Mouse (Mus musculus) embryo, embryonic 11 days (tissue): ENCODE results near the gene Nmnat3.

ENCODE experiments used
- DNase-seq: peaks from one replicate; pipeline ENCODE4 v3.0.0-alpha.2; 2015

Gene Nmnat3

DNA sequence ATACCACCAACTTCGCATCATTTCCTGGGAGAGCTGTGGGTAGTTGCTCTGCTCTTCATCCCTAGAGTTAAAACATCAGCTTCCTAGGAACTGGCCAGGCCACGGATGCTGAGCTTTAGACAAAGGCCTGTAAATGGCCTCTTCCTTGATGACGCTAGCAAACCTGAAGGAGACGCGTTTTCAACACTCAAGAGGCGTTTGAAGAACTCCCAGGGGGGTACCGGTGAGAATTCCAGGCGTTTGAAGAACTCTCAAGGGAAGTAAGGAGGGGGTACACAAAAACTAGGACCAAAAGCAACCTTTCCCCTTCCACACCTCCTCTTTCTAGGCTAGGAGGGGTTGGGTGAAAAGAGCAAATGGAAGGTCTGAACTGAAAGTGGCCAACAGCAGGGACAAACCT lies 137.1 kb downstream of the Nmnat3 start:
- DNase-seq, result peak; percentile 43

DNA sequence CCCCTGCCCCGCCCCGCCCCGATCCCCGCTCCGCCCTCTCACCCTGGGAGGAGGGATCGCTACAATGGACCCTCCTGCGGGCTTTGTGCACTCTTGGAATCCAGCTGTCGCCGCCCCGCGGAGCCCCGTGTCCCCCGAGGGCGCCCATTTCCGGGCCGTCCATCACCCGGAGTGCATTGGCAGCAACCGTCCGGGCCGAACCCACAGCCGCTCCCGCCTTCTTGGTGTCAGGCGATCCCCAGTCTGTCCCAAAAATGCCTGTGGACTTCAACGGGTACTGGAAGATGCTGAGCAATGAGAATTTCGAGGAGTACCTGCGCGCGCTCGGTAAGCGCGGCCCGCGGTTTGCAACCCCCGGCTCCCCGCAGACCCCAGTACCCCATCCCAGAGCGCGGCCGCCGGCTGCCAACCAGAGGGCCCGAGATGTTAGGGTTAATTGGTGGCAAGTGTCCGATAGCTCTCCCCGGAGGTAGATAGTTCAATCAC lies 137.5 kb downstream of the Nmnat3 start:
- DNase-seq, result peak; percentile 83

DNA sequence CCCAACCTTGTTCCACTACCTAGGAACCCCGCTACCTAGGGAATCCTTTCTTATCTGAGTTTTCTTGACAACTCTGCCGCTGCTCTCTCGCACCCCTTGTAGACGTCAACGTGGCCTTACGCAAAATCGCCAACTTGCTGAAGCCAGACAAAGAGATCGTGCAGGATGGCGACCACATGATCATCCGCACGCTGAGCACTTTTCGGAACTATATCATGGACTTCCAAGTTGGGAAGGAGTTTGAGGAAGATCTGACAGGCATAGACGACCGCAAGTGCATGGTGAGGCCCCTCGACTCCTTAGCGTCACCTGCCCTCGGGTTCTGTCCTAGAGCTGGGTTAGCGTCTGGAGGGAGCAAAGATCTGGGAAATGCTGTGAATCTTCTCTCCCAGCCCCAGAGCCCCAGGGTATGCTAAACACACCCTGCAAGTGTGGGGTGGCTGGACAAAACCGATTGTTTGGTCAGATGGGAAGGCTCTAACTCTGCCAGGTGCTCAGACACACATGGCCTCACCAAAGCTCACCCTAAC lies 138.2 kb downstream of the Nmnat3 start:
- no peak for DNase-seq

DNA sequence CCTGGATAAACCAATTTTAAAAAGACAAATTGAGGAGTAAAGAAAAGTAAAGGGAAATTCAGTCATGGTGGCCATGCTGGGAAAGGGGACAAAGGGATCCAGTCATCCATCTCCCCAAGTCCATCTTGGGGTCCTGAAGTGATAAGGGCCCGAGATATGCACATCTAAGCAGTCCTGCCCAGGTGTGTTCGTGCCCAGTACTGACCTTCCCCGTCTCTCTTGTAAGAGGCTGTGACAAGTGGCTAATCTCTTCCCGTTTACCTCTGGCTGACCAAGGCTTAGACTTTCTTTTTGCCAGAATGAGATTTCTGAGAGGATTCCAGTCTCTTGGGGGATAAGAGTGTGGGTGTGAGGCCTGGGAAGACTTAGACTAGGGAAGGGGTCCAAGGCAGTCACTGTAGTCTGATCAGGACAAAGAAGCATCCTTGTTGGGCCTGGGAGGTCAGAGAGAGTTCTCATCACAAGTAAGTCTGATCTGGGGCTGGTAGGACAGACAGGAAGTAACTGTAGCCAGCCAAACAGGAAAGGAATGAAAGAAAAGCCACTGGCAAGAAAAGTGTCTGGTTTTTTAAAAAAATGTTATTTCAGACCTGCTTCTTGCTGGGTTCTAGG lies 140.8 kb downstream of the Nmnat3 start:
- no peak for DNase-seq

DNA sequence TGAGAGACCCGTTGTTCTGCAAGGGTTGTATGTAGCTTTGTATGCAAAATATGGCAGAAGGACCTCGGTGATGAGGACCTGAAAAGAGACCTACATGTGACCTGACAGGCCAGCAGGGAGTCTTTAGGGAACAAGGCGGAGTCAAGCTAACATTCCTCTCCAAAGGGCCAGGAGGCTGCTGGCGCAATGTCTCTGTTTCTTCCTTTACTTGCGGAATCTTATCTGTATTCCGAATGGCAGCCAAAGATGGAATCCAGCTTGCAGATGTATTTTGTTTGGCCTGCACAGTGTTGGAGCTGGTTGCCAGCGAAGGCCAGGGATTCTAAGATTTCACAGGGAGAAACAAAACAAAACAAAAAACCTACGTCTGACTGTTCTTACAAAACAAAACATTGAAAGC lies 141.5 kb downstream of the Nmnat3 start:
- no peak for DNase-seq

DNA sequence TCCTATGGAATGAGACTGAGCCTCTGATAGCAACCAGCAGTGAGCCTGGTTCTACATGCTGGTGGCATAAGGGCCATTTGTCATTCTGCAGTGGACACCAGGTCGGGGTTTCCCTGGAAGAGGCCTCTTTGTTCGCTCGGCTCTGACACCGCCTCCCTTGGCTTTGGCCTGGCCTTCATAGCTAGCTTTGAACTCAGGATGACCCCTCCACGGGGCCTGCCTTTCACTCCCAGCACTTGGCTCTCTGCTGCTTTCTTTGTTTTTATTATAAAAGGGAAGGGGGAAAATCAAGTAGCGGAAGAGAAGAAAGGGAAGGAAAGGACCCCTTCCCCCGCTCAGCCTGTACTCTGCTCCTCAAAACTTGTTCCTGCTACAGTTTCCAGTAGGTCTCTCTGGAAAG lies 142.6 kb downstream of the Nmnat3 start:
- peak; percentile 86 for DNase-seq

DNA sequence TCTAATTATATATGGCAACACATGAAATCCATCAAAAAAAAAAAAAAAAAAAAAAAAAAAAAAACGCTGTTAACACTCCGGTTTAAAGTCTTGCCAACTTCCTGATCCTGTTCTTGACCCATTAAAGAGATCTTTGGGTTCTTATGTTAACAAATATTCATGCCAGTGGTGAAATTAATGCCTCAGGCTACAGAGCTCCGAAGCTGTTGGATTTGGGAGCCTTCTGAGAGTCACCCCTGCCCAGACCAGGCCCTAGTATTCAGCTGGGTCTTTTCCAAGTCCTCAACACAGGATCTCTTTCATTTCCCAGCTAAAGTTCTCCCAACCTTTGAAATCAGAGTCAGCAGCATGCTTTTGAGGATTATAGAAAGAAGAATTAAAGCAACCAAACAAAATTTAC lies 143.3 kb downstream of the Nmnat3 start:
- no peak for DNase-seq

DNA sequence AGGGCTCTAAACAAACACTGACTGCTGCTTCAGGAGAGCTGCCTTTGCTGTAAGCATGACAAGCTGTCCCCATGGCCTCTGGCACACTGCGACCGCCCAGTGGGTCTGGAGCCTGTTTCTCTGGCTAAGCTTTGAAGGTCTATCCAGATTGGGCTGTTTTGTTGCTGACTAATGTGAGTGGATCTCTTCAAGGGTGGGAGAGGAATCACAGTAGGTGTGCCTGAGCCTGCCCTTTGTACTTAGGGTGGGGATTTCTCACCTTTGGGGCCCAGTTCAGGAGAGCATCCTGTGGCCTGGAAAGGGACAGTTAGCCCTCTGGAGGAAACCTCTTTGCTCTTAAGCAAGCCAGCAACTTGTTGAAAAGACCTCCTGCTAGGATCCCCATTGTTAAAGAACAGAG lies 145.8 kb downstream of the Nmnat3 start:
- DNase-seq, result no peak

DNA sequence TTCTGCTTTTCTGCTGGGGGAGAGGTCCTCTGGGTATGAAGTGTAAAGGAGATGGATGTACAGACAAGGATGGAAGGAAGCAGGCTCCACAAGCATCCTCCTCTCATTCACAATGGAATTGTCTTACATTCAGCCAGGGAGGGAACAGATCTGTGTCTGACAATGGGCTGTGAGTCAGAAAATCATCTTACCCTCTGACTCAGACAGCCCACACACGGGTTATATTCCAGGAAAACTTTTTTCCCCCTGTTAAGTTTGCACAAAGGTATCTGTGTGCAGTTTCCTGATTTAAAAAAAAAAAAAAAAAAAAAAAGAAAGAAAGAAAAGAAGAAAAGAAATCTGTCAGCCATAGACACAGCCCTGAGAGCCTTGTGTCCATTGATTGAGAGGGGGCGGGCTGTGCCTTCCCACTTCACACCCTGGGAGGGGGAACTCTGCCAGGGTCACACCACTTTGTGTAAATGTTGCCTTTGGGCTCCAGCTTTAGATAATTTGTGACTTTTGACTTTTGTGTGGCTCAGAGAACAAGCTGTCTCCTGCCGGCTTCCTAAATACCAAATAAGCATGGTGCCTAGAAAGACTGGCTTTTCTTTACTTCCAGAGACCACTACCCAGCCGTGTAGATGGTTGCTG lies 146.8 kb downstream of the Nmnat3 start:
- DNase-seq, result no peak

DNA sequence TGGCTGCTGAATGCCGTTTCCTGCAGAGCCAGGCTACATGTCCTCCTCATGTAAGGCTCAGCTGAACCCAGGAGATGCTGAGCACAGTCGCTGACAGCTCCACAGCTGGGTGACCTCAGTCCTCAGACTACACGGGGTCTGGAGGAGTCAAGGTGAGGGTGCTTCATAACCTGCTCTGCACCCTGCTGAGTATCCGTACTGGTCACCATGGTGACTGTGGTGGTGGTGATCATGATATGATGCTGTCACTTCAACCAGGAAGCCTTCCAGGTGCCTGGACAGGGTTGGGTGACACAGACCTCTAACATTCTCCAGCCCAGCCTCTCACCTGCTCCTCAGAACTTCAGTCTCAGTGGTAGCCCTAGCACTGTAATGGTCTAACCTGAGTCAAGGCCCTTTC lies 150.6 kb downstream of the Nmnat3 start:
- no peak for DNase-seq

DNA sequence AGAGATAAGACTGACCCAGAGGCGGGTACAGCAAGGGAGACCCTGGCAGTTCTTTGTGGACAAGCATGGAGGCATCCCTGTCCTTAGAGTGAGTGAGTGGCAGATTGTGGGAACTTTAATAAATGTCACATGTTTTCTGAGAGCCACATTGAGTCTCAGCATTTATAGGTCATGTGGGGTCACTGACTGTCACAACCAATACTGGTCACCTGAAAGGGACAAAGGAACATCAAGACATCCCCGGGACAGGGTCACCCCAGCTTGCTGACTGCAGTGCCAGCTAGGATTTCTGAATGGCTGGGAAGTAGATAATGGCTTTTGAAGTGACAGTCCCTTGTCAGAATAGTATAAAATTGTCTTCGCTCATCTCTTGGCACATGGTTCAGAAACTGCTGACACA lies 151.9 kb downstream of the Nmnat3 start:
- no peak for DNase-seq

DNA sequence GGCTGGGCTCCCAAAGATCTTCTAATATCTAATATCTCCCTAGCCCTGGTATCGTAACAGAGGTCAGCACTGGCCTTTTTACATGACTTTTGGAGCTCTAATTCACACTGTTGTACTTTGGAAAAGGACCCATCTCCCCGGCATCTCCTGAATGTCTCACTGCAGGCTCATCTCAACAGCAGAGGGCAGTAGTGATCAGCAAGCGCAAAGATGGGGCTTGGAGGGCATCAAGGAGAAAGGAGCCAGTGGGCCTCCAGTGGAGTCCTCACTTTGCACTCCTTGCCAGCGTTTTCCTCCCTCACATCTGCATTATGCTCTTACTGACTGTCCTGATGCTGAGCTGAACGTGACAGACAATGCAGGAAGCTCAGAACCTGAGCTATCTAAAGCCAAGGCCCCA lies 155.4 kb downstream of the Nmnat3 start:
- DNase-seq, result peak; percentile 59

DNA sequence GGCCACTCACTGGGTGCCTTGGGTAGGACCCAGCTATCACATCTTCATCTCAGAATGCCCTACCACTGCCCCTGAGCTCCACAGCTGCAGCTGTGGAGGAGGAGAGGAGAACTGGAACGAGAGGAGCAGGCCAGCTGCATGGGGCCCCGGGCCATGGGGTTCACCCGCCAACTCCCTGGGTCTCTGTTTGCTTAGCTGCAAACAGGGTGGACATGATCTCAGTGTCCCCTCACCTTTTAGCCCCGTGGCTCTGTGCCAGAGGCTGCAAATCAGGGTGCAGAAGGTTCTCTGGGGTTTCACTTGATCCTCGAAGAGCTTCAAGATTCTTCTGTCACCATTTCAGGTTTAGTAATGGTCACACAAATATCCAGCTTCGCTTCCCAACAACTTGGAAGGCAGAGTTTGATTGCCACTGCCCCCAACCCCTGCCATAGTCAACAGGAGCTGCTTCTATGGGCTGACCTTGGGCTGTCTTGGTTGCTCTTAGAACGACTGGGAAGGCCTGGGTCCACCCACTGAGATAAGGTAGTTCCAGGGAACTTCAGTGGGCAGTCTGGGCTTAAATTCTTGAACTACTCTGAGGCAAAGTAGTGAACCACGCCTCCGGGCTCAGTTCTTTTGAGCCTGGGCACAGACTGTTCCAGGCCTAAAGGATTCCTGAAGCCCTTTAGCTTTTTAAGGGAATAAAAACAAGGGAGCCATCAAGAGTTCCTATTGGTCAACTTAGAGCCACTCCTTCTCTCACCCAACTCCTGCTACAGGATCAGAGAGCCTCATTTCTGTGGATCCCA lies 158.3 kb downstream of the Nmnat3 start:
- DNase-seq, result no peak

DNA sequence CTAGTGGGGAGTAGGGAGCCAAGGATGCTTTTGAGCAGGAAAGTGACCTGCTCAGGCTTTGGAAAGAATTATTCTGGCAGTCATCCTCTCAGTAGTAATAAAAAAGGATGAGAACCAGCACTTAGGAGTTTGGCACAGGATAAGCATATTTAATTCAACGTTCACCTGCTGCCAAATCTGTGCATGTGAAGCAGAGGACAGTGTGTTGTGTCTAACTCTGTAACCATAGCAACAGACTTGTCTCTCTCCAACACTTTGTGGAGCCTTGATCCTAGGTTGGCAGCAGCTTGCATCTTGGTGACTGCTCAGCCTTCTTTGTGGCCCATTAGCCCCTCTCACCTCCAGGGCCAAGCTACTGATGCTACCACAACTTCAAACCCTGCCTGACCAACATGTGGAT lies 163.7 kb downstream of the Nmnat3 start:
- no peak for DNase-seq

DNA sequence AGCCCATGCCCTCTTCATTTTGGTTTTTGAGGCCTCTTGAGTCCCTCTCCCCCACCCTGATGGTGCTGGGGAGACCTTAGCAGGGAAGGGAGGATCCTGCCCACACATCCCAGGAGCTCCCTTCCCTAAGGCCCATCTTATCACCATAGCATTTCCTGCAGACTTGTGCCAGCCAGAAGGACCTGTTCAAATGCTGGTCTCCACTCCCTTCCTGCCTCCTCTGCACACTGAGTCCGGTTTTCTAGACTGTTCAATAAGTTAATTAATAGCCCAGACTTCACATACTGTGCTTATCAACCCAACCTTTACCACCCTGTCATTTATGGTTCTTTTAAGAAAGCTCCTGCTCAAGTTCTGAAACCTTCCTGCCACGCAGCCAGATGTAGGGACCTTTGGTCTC lies 179.5 kb downstream of the Nmnat3 start:
- DNase-seq, result no peak
